Mouse (Mus musculus): ENCODE measurements around the gene 1700016H13Rik. TPM values are rescaled to one million over a fixed set of nuclear protein-coding genes. Genes with fewer than 3 reads are reported as not detected.
A peak's percentile ranks its signal among the peaks of the same experiment; 100 is the strongest.

The 1700016H13Rik gene
- polyA plus RNA-seq, 1 experiment from 2014 or later: 0.34 TPM

DNA sequence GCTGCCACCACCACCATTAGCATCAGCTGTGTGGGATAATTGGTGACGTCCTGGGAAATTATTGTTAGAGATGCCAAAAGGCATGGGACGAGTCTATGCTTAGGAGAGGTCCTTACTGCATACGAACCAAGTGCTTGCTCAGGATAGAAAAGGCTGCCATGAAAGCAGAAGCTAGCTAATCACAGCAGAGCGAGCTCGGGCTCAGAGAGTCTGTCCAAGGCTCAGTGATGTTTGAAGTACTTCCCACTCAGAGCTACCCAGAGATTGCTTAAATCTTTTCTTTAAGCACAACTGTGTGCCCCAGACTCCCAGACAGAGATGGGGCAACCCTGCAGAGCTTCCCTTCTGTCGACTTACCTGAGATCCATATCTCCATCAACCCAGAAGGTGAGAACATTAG is 27.3 kb downstream of the 1700016H13Rik start:
- Histone ChIP-seq H3K36me3 (ENCODE audit: control insufficient read depth, insufficient read depth, low read length) (no peaks in the 10 kb centered on the region), H3K4me1 (replicated peaks; ENCODE audit: control insufficient read depth, insufficient read depth) (peaks cover 4% of the 10 kb centered on the region; the same call in 1 of the 2 replicates), H3K9me3 (ENCODE audit: control insufficient read depth, low read length) (no peaks in the 10 kb centered on the region), H3K27me3 (ENCODE audit: control insufficient read depth, insufficient read depth, low read length) (no peaks in the 10 kb centered on the region), H3K4me3 (ENCODE audit: low read depth, low read length) (peak overlapping the region; percentile 1; the same call in 1 of the 2 replicates), H3K27ac (replicated peaks) (peak overlapping the region; percentile 81), H3K9ac (ENCODE audit: low read length) (0 out of 2 replicates have a peak overlapping the region, but pooled peaks have one; percentile 13), H3K4me2 (replicated peaks; ENCODE audit: low read depth) (peak overlapping the region; percentile 23)
- no peak for DNase-seq (ENCODE audit: low spot score)
- 72% methylated on average over 6 of the region's 6 CpGs for WGBS
- TF ChIP-seq EP300 (optimal IDR thresholded peaks at IDR 0.05) (no peak), CTCF (IDR thresholded peaks at IDR 0.05; ENCODE audit: low read depth) (no peak)
- no peak for ATAC-seq (ENCODE audit: low FRiP score, low TSS enrichment)

DNA sequence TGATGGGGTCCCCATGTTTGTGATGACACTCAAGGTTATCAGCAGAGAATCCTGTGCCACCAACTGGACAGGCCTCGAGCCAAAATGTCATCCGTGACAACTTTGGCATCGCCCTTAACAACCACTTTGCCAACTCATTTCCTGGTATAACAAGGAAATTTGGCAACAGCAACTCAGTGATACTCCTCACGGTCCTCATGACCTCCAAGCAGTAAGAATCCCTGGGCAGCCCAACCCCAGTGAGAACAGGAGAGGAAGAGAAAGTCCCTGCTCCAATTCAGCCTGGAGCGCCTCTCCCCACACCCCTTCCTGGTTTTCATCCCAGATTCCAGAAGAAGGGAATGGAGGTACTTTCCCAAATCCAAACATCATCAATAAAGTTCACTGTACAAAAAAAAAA is 31.0 kb downstream of the 1700016H13Rik start:
- H3K36me3 ChIP-seq (ENCODE audit: control insufficient read depth, insufficient read depth, low read length): no peaks in the 10 kb centered on the region
- TF ChIP-seq CTCF (IDR thresholded peaks at IDR 0.05; ENCODE audit: low read depth): no peak
- TF ChIP-seq EP300 (optimal IDR thresholded peaks at IDR 0.05): no peak
- no peak for ATAC-seq (ENCODE audit: low FRiP score, low TSS enrichment)
- DNase-seq (ENCODE audit: low spot score): no peak
- H3K4me3 ChIP-seq (ENCODE audit: low read depth, low read length): no peak overlapping the region
- no peak overlapping the region for H3K27ac ChIP-seq (replicated peaks)
- H3K9ac ChIP-seq (ENCODE audit: low read length): no peak overlapping the region
- 90% methylated on average over 5 of the region's 5 CpGs for whole genome bisulfite sequencing
- no peak overlapping the region for H3K4me2 ChIP-seq (replicated peaks; ENCODE audit: low read depth)
- no peaks in the 10 kb centered on the region for H3K9me3 ChIP-seq (ENCODE audit: control insufficient read depth, low read length)
- H3K27me3 ChIP-seq (ENCODE audit: control insufficient read depth, insufficient read depth, low read length): no peaks in the 10 kb centered on the region
- H3K4me1 ChIP-seq (replicated peaks; ENCODE audit: control insufficient read depth, insufficient read depth): peaks cover under 1% of the 10 kb centered on the region; the same call in 1 of the 2 replicates

DNA sequence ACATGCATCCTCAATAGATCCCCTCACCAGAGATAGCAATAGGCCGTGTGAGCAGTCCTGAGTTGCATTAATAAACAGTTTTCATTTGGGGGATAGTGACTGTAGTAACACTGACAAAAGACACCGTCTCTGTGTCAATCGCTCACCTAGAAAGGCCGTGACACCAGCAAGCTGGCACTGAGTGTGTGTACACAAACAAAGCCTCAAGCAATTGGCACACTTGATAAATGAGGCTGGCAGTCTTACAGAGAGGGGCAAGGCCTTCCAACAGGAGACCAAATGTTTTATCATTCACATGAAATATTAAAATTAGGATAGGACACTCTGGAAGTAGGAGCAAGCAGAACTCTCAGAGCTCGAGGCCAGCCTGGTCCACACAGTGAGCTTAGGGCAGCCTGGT is 33.5 kb downstream of the 1700016H13Rik start:
- Histone ChIP-seq H3K36me3 (ENCODE audit: control insufficient read depth, insufficient read depth, low read length) (no peaks in the 10 kb centered on the region), H3K4me2 (replicated peaks; ENCODE audit: low read depth) (no peak overlapping the region), H3K4me3 (ENCODE audit: low read depth, low read length) (no peak overlapping the region), H3K27me3 (ENCODE audit: control insufficient read depth, insufficient read depth, low read length) (no peaks in the 10 kb centered on the region), H3K9ac (ENCODE audit: low read length) (no peak overlapping the region), H3K27ac (replicated peaks) (no peak overlapping the region; the same call in 1 of the 2 replicates), H3K9me3 (ENCODE audit: control insufficient read depth, low read length) (no peaks in the 10 kb centered on the region), H3K4me1 (replicated peaks; ENCODE audit: control insufficient read depth, insufficient read depth) (no peaks in the 10 kb centered on the region)
- 61% methylated on average over 5 of the region's 5 CpGs for WGBS
- DNase-seq (ENCODE audit: low spot score): no peak
- TF ChIP-seq CTCF (IDR thresholded peaks at IDR 0.05; ENCODE audit: low read depth) (no peak), EP300 (optimal IDR thresholded peaks at IDR 0.05) (no peak)
- ATAC-seq (ENCODE audit: low FRiP score, low TSS enrichment): no peak

DNA sequence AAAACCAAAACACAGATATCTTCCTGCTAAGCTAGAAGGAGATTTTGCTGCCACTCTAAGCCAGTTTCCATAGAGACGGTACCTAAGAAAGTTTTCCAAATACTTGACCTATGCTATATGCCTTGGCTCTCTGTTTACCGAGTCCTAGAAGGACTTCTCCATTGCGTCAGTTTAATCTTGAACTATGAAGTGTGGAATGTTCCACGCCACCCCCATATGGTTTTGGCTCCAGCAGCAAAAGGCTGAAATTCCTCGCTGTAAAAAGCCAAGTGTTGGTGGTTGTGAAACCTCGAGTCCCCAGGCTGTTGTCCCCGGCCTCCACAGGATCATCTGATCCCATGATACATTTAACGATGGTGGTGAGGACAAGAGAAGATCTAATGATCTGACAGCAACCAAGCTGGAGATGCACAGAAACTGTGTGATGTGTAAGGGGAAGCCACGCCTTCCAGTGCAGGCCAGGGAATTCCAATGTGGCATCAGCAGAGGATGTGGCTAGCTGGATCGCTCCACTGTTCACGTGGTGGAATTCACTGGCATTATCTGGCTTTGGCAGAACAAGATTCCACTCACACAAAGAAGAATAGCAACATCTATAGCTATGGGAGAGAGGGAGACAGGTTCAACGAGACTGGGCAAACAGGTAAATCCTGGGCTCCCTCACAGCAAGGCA is 35.4 kb downstream of the 1700016H13Rik start:
- peak; percentile 91 for TF ChIP-seq EP300 (optimal IDR thresholded peaks at IDR 0.05)
- no peak for TF ChIP-seq CTCF (IDR thresholded peaks at IDR 0.05; ENCODE audit: low read depth)
- DNase-seq (ENCODE audit: low spot score): peak; percentile 37
- no peaks in the 10 kb centered on the region for H3K27me3 ChIP-seq (ENCODE audit: control insufficient read depth, insufficient read depth, low read length)
- H3K4me3 ChIP-seq (ENCODE audit: low read depth, low read length): no peak overlapping the region
- peak; percentile 78 for ATAC-seq (ENCODE audit: low FRiP score, low TSS enrichment)
- H3K9me3 ChIP-seq (ENCODE audit: control insufficient read depth, low read length): no peaks in the 10 kb centered on the region
- no peaks in the 10 kb centered on the region for H3K4me1 ChIP-seq (replicated peaks; ENCODE audit: control insufficient read depth, insufficient read depth)
- H3K36me3 ChIP-seq (ENCODE audit: control insufficient read depth, insufficient read depth, low read length): no peaks in the 10 kb centered on the region
- peak overlapping the region; percentile 75 for H3K27ac ChIP-seq (replicated peaks)
- no peak overlapping the region for H3K4me2 ChIP-seq (replicated peaks; ENCODE audit: low read depth)
- 33% methylated on average over 12 of the region's 12 CpGs for whole genome bisulfite sequencing
- no peak overlapping the region for H3K9ac ChIP-seq (ENCODE audit: low read length)

DNA sequence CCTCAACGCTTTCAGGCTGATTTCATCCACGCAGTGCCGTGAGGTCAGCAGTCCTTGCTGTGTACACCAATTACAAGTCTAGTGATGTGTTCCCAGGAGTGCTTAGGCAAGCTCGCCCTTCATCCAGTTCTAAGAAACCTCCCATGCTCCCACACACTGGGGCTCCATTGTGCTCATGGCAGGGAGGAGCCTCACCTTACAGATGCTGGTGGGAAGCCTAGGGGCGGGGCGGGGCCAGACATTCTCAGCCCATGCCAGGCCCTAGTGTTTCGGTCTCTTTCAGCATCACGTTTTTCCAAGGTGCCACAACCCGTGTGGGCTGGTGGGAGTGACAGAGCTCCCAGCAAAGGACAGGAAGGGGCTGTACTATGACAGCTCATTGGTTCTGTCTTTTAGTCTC is 38.6 kb downstream of the 1700016H13Rik start:
- Histone ChIP-seq H3K27me3 (ENCODE audit: control insufficient read depth, insufficient read depth, low read length) (no peaks in the 10 kb centered on the region), H3K4me1 (replicated peaks; ENCODE audit: control insufficient read depth, insufficient read depth) (no peaks in the 10 kb centered on the region), H3K36me3 (ENCODE audit: control insufficient read depth, insufficient read depth, low read length) (no peaks in the 10 kb centered on the region), H3K4me3 (ENCODE audit: low read depth, low read length) (no peak overlapping the region), H3K9ac (ENCODE audit: low read length) (no peak overlapping the region), H3K27ac (replicated peaks) (no peak overlapping the region), H3K9me3 (ENCODE audit: control insufficient read depth, low read length) (no peaks in the 10 kb centered on the region), H3K4me2 (replicated peaks; ENCODE audit: low read depth) (no peak overlapping the region)
- DNase-seq (ENCODE audit: low spot score): no peak
- TF ChIP-seq EP300 (optimal IDR thresholded peaks at IDR 0.05) (no peak), CTCF (IDR thresholded peaks at IDR 0.05; ENCODE audit: low read depth) (no peak)
- 74% methylated on average over 9 of the region's 9 CpGs for WGBS
- no peak; the same call in 1 of the 2 replicates for ATAC-seq (ENCODE audit: low FRiP score, low TSS enrichment)

DNA sequence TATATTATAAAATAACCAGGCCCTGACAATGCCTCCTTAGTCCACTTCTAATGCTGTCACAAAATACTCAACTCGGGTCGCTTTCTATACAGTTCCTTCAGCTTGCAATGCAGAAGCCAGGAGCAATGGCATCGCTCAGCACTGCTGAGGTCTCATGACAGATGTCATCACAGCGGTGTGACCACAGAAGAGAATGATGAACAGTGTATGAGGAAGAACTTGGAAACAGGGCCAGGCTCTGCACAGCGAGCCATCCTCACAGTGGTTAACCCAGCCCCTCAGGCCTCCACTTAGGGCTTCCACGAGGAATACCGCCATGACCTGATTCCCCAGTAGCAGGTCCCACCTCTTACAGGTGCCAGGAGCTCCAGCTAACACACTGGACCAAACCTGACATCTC is 41.5 kb downstream of the 1700016H13Rik start:
- H3K36me3 ChIP-seq (ENCODE audit: control insufficient read depth, insufficient read depth, low read length): no peaks in the 10 kb centered on the region

More for the DNA sequence above, 41.5 kb downstream of the 1700016H13Rik start:
- H3K4me1 ChIP-seq (replicated peaks; ENCODE audit: control insufficient read depth, insufficient read depth): no peaks in the 10 kb centered on the region
- H3K27me3 ChIP-seq (ENCODE audit: control insufficient read depth, insufficient read depth, low read length): no peaks in the 10 kb centered on the region
- no peak overlapping the region for H3K9ac ChIP-seq (ENCODE audit: low read length)
- 87% methylated on average over 7 of the region's 7 CpGs for WGBS
- ATAC-seq (ENCODE audit: low FRiP score, low TSS enrichment) (no peak), DNase-seq (ENCODE audit: low spot score) (no peak)
- no peak overlapping the region for H3K4me2 ChIP-seq (replicated peaks; ENCODE audit: low read depth)
- no peak overlapping the region for H3K27ac ChIP-seq (replicated peaks)
- no peak for TF ChIP-seq EP300 (optimal IDR thresholded peaks at IDR 0.05)
- no peak for TF ChIP-seq CTCF (IDR thresholded peaks at IDR 0.05; ENCODE audit: low read depth)
- no peak overlapping the region for H3K4me3 ChIP-seq (ENCODE audit: low read depth, low read length)
- H3K9me3 ChIP-seq (ENCODE audit: control insufficient read depth, low read length): no peaks in the 10 kb centered on the region

All from stomach, postnatal 0 days (tissue).